Mouse (Mus musculus) lung, adult 10 weeks (tissue): ENCODE measurements around the gene Myt1. TPM values are rescaled to one million over a fixed set of nuclear protein-coding genes. Genes with fewer than 3 reads are reported as not detected.

Source experiments
- polyA plus RNA-seq: library from polyadenylated mRNA; stranded (reverse); fragments of 350-450 nt; fragmentation: Illumina TruSeq; extraction: RNeasy Lipid Tissue Mini Kit (QIAGEN cat#74804); gene quantifications from one replicate; pipeline ENCODE4 v1.2.3, GENCODE M21; 2014; ENCODE audit warnings: low read depth, low replicate concordance; ENCODE audit not compliant: insufficient read depth

Myt1 gene
- polyA plus RNA-seq: not detected

GRCm38 (mm10) chr2:181763006-181763830 lies at the start of gene Myt1:
TSS of gene Myt1 (plus strand) at chr2:181763332.

DNA sequence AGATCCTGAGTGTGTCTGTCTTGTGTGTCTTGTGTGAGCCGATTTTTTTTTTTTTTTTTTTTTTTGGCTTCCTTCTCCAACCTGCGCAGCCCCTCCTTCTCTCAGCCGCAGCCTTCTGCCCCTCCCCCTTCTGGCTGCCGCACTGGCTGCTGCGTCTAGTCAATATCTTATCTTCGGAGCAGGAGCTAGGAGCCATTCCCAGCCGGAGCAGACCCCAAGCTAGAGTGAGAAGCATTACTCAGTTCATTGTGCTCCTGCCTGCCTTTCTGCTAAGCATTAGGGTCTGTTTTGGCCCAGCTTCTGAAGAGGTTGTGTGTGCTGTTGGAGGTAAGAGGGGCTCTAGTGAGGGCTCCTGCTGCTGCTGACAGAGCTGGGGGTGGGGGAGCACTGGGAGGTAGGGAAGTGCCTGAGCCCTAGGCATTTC lies 48.2 kb upstream of the Myt1 start, which contains the start of gene Oprl1:
TSS of gene Oprl1 (plus strand) at position 114 of the 424 bp plus-strand sequence.

DNA sequence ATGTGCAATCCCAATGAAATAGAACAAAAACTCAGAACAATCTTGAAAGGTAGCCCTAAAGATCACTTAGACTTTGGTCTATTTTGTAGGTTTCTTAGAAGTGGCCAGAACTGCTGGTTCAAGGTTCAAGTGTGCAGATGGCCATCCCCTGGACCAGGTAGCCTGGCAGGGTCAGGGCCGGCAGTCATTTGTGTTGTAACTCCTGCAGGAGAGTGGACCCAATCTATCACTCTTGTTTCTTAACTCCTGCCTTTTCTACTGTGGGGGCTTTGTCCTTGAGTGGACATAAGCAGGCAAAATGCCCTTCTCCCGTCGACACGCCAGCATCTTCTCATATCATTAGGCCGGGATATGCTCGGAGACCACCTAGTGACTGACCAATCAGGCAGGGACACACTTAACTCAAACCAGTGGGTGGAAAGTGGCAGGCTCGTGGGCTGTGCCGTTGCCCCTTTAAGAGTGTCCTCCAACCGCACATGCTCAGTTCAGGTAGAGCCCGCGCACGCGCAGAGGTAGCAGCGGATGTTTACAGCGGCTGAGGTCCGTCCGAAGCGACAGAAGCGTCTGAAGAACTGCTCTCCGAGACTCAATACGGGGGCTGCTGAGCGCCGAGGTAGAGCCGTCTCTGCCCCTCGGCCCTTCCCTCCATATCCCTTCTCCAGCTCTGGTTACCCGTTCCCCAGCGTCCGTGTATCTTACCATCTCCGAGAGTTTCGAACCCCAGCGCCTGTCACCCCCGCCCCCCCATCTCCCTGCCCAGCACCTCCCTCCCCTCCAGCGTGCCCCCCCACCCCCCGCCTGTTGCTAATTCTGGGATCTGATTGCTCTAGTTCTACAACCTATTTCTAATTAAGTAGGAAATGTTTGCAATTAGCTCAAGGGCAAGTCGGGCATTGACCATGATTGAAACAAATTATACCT lies 74.5 kb downstream of the Myt1 start, which contains the start of gene Pcmtd2:
TSS of gene Pcmtd2 (plus strand) at position 483 of the 921 bp plus-strand sequence.

GRCm38 (mm10) chr2:181863791-181864535 lies 100.8 kb downstream of the Myt1 start, which contains the start of gene Polr3k:
TSS of gene Polr3k (plus strand) at chr2:181864337.

Other genes with a start within 250 kb of the Myt1 start
- gene Dnajc5, start 242.8 kb upstream of the Myt1 start, polyA plus RNA-seq: 21.3 TPM
- 36.1 TPM for gene Uckl1, start 178.4 kb upstream of the Myt1 start, polyA plus RNA-seq
- 23.2 TPM for gene Prpf6, start 171.5 kb upstream of the Myt1 start, polyA plus RNA-seq
- gene Zfp512b, start 170.5 kb upstream of the Myt1 start, polyA plus RNA-seq: 5.6 TPM
- gene Samd10, start 164.1 kb upstream of the Myt1 start, polyA plus RNA-seq: 7.1 TPM
- gene Gm29797, start 106.3 kb upstream of the Myt1 start, polyA plus RNA-seq: not detected
- gene Sox18, start 91.7 kb upstream of the Myt1 start, polyA plus RNA-seq: 89.4 TPM
- 8.7 TPM for gene Tcea2, start 83.0 kb upstream of the Myt1 start, polyA plus RNA-seq
- 29.7 TPM for gene Rgs19, start 69.4 kb upstream of the Myt1 start, polyA plus RNA-seq
- not detected for gene Lkaaear1, start 64.9 kb upstream of the Myt1 start, polyA plus RNA-seq
- not detected for gene Oprl1, start 48.3 kb upstream of the Myt1 start, polyA plus RNA-seq
- 22.3 TPM for gene Pcmtd2, start 74.5 kb downstream of the Myt1 start, polyA plus RNA-seq
- 19.1 TPM for gene Polr3k, start 101.0 kb downstream of the Myt1 start, polyA plus RNA-seq
- not detected for gene Gm14496, start 227.8 kb downstream of the Myt1 start, polyA plus RNA-seq